Mouse (Mus musculus) small intestine, adult 2 months (tissue): ENCODE results near the gene Gm20388. TPM values are rescaled to one million over a fixed set of nuclear protein-coding genes. Genes with fewer than 3 reads are reported as not detected.
"Not testable (repeated sequence)": the region's sequence is repeated elsewhere in the genome, so short reads cannot be mapped to it uniquely, and the experiment has no call there.

Experiments used
- H3K27ac ChIP-seq: fragments of 200-500 bp; 2 replicates; pipeline ENCODE4 v1.5.1; 2012; ENCODE audit warnings: low read depth, low read length, control low read depth, inconsistent platforms; ENCODE audit not compliant: insufficient read depth
- H3K27me3 ChIP-seq: fragments of 200-500 bp; 2 replicates; pipeline ENCODE4 v1.6.1; 2012; ENCODE audit warnings: mild to moderate bottlenecking, moderate library complexity, low read length, inconsistent platforms; ENCODE audit not compliant: control insufficient read depth, insufficient read depth
- H3K36me3 ChIP-seq: fragments of 200-500 bp; 2 replicates; pipeline ENCODE4 v1.6.1; 2012; ENCODE audit warnings: mild to moderate bottlenecking, low read length, control low read depth, inconsistent platforms; ENCODE audit not compliant: control insufficient read depth, insufficient read depth
- H3K4me1 ChIP-seq: fragments of 200-500 bp; 2 replicates; pipeline ENCODE4 v1.6.1; 2012; ENCODE audit warnings: low read length, inconsistent platforms, mixed read lengths; ENCODE audit not compliant: control insufficient read depth, insufficient read depth, insufficient read length
- H3K4me3 ChIP-seq: fragments of 200-500 bp; 2 replicates; pipeline ENCODE4 v1.5.1; 2012; ENCODE audit warnings: low read depth, mild to moderate bottlenecking, control low read depth, inconsistent platforms, low read length, moderate library complexity
- CTCF ChIP-seq: fragments of 200-500 bp; IDR thresholded peaks from 2 replicates; pipeline ENCODE4 v1.5.1; 2012; ENCODE audit warnings: low read depth, mild to moderate bottlenecking, control low read depth, inconsistent platforms, low read length, moderate library complexity, mixed read lengths; ENCODE audit not compliant: insufficient replicate concordance, insufficient read length; ENCODE audit errors: extremely low read depth
- POLR2A ChIP-seq: fragments of 200-500 bp; IDR thresholded peaks from 2 replicates; pipeline ENCODE4 v1.6.1; 2012; ENCODE audit warnings: low read depth, mild to moderate bottlenecking, control low read depth, inconsistent platforms, low read length, moderate library complexity
- WGBS: fragments of 180-500 bp; shearing (Covaris S2); methylation state at CpG from one replicate; pipeline ENCODE4 v1.1.7; 2018; 5-methylcytosine and 5-hydroxymethylcytosine counted together
- polyA plus RNA-seq: library from polyadenylated mRNA; depleted of rRNA; stranded (reverse); fragments of >200 nt; gene quantifications from 2 replicates; pipeline ENCODE4 v1.2.3, GENCODE M21; 2012

Gm20388 gene
- polyA plus RNA-seq, 1 experiment, result 37.3 TPM

DNA sequence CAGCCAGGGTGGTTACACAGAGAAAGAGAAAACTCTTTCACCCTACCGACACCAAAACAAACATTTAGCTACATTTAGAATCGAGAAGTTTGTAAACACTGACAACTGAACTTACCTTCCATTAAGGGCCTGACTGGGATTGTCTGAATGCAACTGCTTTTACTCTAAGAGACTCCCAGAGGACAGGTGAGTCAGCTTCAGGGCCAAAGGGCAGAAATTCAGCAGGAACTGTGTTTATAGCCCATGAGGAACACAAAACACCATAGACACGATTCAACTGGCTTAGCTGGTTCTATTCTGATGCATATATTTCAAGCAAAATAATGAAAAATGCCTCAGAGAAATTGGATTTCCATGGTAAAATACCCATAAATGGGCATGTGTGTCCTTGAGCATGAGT is 4104.1 kb downstream of the Gm20388 start:
- peaks cover 15% of the 10 kb centered on the region for H3K4me1 ChIP-seq
- TF ChIP-seq POLR2A (no peak), CTCF (no peak)
- H3K27me3 ChIP-seq, result no peaks in the 10 kb centered on the region
- peak overlapping the region; percentile 85 for H3K27ac ChIP-seq
- 19% methylated on average over 3 of the region's 3 CpGs for WGBS
- 0 out of 2 replicates have a peak, but pooled peaks cover 3% of the 10 kb centered on the region for H3K36me3 ChIP-seq
- H3K4me3 ChIP-seq, result no peak overlapping the region

DNA sequence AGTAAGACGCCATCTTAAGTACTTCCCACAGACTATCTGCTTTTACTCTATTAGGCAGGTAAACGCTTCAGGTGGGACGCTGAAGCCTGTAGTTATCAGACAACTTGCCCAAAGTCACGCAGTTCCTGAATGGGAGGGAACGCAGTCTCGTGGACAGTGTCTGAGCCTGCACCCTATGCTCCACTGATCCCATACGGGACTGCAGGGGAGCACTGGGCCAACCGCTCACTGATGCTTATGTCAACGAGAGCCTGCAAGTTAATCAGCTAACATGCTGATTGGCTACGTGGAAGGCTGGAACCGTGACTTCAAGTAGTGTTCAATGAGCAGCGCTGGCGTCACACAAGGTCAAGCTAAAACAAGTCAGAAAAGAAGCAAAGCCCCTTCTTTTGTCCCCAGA is 4109.1 kb downstream of the Gm20388 start:
- 9% methylated on average over 13 of the region's 13 CpGs for WGBS
- Histone ChIP-seq H3K4me1 (peaks cover 9% of the 10 kb centered on the region), H3K27me3 (no peaks in the 10 kb centered on the region), H3K36me3 (peaks cover 6% of the 10 kb centered on the region; the same call in 1 of the 2 replicates), H3K4me3 (peak overlapping the region; percentile 55), H3K27ac (peak overlapping the region; percentile 46)
- no peak for TF ChIP-seq POLR2A
- no peak for TF ChIP-seq CTCF

DNA sequence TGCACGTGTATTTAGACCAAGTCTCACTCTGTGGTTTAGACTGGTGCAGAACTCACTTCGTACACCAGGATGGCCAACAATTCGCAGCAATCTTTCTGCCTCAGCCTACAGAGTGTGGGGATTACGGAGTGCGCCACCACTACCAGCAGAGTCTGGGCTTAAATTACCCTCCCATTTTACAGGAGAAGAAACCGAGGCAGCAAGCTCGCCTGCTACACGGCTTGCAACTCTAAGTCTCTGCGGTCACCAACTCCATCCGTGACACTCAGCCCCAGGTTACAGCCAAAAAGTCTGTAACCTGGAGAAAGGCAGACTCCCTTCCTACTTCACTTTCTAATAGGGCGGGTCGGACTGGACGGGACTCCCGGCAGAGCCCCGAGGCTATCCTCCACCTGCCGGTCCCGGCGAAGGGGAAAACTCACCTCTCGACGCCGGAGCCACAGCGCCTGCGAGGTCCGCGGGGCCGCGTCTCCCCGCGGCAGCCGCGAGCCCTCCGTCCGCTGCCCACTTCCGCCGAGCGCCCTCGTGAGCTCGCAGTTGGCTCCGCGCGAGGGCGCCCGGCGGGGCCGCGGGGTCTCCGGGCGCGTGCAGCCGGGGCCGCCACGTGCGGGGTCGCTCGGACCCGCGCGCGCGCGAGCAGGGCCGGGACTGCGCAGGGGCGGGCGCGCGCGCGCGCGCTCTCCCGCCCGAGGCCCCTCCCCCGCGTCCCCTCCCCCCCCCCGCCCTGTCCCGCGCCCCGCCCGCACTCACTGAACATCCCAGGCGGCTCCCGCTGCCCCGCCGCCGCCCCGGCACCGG is 4110.0 kb downstream of the Gm20388 start:
- WGBS, result under 1% methylated on average over 65 of the region's 87 CpGs
- H3K36me3 ChIP-seq, result peaks cover 8% of the 10 kb centered on the region
- H3K4me1 ChIP-seq, result peaks cover 5% of the 10 kb centered on the region; the same call in 1 of the 2 replicates
- H3K27ac ChIP-seq, result peak overlapping the region; percentile 83
- H3K4me3 ChIP-seq, result peak overlapping the region; percentile 89
- TF ChIP-seq CTCF (no peak), POLR2A (no peak)
- no peaks in the 10 kb centered on the region for H3K27me3 ChIP-seq

DNA sequence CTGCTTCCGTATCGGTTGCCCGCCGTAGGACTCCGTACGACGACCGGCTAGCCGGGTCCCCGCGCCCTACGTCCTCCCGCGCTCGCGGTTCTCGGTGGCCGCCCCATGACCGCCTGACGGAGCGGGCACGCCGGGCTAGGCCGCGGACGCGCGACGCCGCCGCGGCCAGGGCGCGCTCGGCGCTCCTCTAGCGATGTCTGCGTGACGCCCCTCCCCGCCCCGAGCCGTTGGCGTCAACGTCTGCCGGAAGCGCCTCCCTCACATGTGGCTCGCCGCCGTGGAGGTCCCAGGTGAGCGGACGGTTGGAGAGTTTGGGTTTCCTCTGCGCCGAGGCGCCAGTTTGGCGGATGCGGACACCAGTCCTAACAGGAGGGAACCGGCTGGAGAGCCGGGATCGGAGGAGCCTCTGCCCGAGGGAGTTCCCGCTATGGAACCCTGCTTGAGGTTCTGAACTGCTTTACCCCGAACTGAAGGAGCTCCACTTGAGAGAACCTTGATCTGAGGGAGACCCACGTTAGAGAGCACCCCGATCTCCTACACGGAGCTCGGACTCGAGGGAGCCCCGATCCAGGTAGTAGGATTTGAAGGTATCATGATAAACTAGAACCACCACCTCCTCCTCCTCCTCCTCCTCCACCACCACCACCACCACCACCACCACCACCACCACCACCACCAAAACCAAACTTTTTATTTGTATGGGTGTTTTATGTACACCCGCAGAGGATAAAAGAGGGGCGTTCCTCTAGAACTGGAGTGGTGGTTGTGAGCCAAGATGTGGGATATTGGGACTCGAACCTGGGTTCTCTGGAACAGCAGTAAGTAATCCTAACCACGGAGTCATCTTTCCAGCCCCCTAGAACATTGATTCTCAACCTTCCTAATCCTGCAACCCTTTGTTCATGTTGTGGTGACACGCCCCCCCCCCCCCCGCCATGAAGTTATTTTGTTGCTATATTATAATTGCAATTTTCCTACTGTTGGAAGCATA is 4110.9 kb downstream of the Gm20388 start, which contains the start of the genes Taf5l and Urb2:
Gene Taf5l (minus strand): TSS at position 161 of the 991 bp plus-strand sequence.
Gene Urb2 (plus strand): TSS at position 272 of the 991 bp plus-strand sequence.
- TF ChIP-seq CTCF, result no peak
- TF ChIP-seq POLR2A, result peak; percentile 61
- H3K4me1 ChIP-seq, result peaks cover 3% of the 10 kb centered on the region; the same call in 1 of the 2 replicates
- H3K27me3 ChIP-seq, result no peaks in the 10 kb centered on the region
- H3K36me3 ChIP-seq, result peaks cover 8% of the 10 kb centered on the region
- H3K27ac ChIP-seq, result peak within 1 kb of the TSS; percentile 83
- peak within 1 kb of the TSS; percentile 89 for H3K4me3 ChIP-seq
- WGBS, result under 1% methylated on average over 74 of the region's 74 CpGs

DNA sequence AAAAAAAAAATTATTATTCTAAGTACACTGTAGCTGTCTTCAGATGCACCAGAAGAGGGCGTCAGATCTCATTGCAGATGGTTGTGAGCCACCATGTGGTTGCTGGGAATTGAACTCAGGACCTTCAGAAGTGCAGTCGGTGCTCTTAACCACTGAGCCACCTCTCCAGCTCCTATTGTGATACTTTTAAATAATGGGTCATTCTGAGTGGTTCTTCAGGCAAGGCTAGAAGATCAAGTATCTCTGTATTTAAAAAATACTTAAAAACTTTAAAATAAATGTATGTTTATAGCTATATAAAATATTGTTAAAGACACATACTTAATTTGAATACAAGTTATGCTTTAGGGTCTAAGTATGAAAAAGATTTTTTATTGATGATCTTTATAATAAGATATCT is 4115.6 kb downstream of the Gm20388 start:
- WGBS, result 78% methylated on average over 2 of the region's 2 CpGs
- H3K4me3 ChIP-seq, H3K27me3 ChIP-seq, H3K27ac ChIP-seq, H3K4me1 ChIP-seq: not testable (repeated sequence)
- H3K36me3 ChIP-seq, result peaks cover 47% of the 10 kb centered on the region

DNA sequence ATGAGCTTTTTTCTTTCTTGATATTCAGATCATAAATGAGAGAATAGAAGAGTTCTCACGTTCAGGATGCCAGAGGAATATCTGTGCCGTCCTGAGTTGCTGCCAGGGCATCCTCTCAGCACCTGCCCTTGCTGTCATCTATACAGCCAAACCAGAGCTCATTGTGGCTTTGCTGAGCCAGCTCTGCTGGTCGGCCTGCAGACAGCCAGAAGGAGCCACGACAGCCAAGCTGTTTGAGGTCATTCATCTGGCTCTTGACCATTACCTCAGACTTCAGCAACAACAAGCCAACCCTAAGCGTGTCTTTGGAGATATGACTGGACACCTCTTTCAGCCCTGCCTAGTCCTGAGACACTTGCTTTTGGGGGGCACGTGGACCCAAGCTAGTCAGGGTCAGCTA is 4117.2 kb downstream of the Gm20388 start:
- Histone ChIP-seq H3K4me1 (no peaks in the 10 kb centered on the region), H3K27ac (no peak overlapping the region), H3K27me3 (no peaks in the 10 kb centered on the region), H3K36me3 (peaks cover 54% of the 10 kb centered on the region), H3K4me3 (no peak overlapping the region)
- WGBS, result 87% methylated on average over 6 of the region's 6 CpGs
- TF ChIP-seq POLR2A (no peak), CTCF (no peak)

DNA sequence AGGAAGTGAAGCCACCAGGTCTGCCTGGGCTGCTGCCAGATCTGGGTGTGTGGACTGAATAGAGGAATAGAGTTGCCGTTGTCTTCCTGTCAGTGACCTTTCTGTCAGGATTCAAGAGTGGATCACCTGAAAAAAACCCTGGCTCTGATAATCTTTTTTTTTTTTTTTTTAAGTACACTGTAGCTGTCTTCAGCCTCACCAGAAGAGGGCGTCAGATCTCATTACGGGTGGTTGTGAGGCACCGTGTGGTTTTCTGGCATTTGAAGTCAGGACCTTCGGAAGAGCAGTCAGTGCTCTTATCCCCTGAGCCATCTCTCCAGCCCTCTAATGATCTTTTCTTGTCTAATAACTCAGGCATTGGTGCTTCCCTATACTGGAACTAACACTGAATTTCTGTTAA is 4122.8 kb downstream of the Gm20388 start:
- Histone ChIP-seq H3K36me3 (peaks cover 58% of the 10 kb centered on the region), H3K27ac (no peak overlapping the region), H3K4me1 (no peaks in the 10 kb centered on the region), H3K27me3 (no peaks in the 10 kb centered on the region), H3K4me3 (no peak overlapping the region)
- WGBS, result 55% methylated on average over 5 of the region's 5 CpGs
- TF ChIP-seq CTCF (no peak), POLR2A (no peak)
